Mouse (Mus musculus): ENCODE measurements around the gene Mrpl23. TPM values are rescaled to one million over a fixed set of nuclear protein-coding genes. Genes with fewer than 3 reads are reported as not detected.

Gene Mrpl23
- polyA plus RNA-seq, 1 experiment from 2014 or later, result 23.5 TPM

GRCm38 (mm10) chr7:142568985-142569384, 36.5 kb downstream of the Mrpl23 start:
- WGBS, result 17% methylated on average over 8 of the region's 8 CpGs
- Histone ChIP-seq H3K27me3 (ENCODE audit: control insufficient read depth, insufficient read depth, low read length) (no peaks in the 10 kb centered on the region), H3K27ac (replicated peaks in 1 of 2; ENCODE audit: control insufficient read depth in 1 of 2, insufficient read depth in 1 of 2, low read depth in 2 of 2, low read length in 2 of 2) (peak overlapping the region; percentile 6 to 93; a peak in 3 of 4 replicates), H3K4me2 (ENCODE audit: low read length) (0 out of 2 replicates have a peak overlapping the region, but pooled peaks have one; percentile 9), H3K4me3 (ENCODE audit: control insufficient read depth in 1 of 2, insufficient read depth in 1 of 2, low read depth in 1 of 2, low read length in 2 of 2) (no peak overlapping the region), H3K4me1 (ENCODE audit: control insufficient read depth in 2 of 2, insufficient read depth in 2 of 2, low read length in 2 of 2) (peaks cover 58 to 69% of the 10 kb centered on the region in 2 experiments), H3K9me3 (ENCODE audit: control insufficient read depth, low read length) (no peaks in the 10 kb centered on the region), H3K36me3 (ENCODE audit: control insufficient read depth, insufficient read depth, low read length) (no peaks in the 10 kb centered on the region), H3K9ac (ENCODE audit: low read length) (no peak overlapping the region)
- ATAC-seq (ENCODE audit: insufficient number of reproducible peaks, insufficient read depth, low FRiP score, low read depth), result peak; percentile 52

GRCm38 (mm10) chr7:142570565-142570964, 38.1 kb downstream of the Mrpl23 start:
- 71% methylated on average over 9 of the region's 9 CpGs for whole genome bisulfite sequencing
- Histone ChIP-seq H3K4me2 (ENCODE audit: low read length) (no peak overlapping the region), H3K36me3 (ENCODE audit: control insufficient read depth, insufficient read depth, low read length) (peaks cover 1% of the 10 kb centered on the region; the same call in 1 of the 2 replicates), H3K4me1 (ENCODE audit: control insufficient read depth in 2 of 2, insufficient read depth in 2 of 2, low read length in 2 of 2) (peaks cover 69 to 84% of the 10 kb centered on the region in 2 experiments), H3K4me3 (ENCODE audit: control insufficient read depth in 1 of 2, insufficient read depth in 1 of 2, low read depth in 1 of 2, low read length in 2 of 2) (no peak overlapping the region), H3K27ac (replicated peaks in 1 of 2; ENCODE audit: control insufficient read depth in 1 of 2, insufficient read depth in 1 of 2, low read depth in 2 of 2, low read length in 2 of 2) (peak overlapping the region; percentile 34 to 93), H3K27me3 (ENCODE audit: control insufficient read depth, insufficient read depth, low read length) (no peaks in the 10 kb centered on the region), H3K9ac (ENCODE audit: low read length) (no peak overlapping the region), H3K9me3 (ENCODE audit: control insufficient read depth, low read length) (no peaks in the 10 kb centered on the region)
- no peak for ATAC-seq (ENCODE audit: insufficient number of reproducible peaks, insufficient read depth, low FRiP score, low read depth)

GRCm38 (mm10) chr7:142571458-142572220, 39.2 kb downstream of the Mrpl23 start:
- peaks cover 67 to 86% of the 10 kb centered on the region in 2 experiments for H3K4me1 ChIP-seq (ENCODE audit: control insufficient read depth in 2 of 2, insufficient read depth in 2 of 2, low read length in 2 of 2)

GRCm38 (mm10) chr7:142572343-142572742, 39.9 kb downstream of the Mrpl23 start:
- 22% methylated on average over 7 of the region's 7 CpGs for WGBS

More at GRCm38 (mm10) chr7:142571458-142572220, 39.2 kb downstream of the Mrpl23 start:
- WGBS, result 36% methylated on average over 16 of the region's 16 CpGs
- Histone ChIP-seq H3K36me3 (ENCODE audit: control insufficient read depth, insufficient read depth, low read length) (peaks cover 7% of the 10 kb centered on the region; the same call in 1 of the 2 replicates), H3K9ac (ENCODE audit: low read length) (peak overlapping the region; percentile 40; the same call in 1 of the 2 replicates), H3K27ac (replicated peaks in 1 of 2; ENCODE audit: control insufficient read depth in 1 of 2, insufficient read depth in 1 of 2, low read depth in 2 of 2, low read length in 2 of 2) (peak overlapping the region; percentile 88 to 93), H3K4me2 (ENCODE audit: low read length) (peak overlapping the region; percentile 16), H3K27me3 (ENCODE audit: control insufficient read depth, insufficient read depth, low read length) (no peaks in the 10 kb centered on the region), H3K4me3 (ENCODE audit: control insufficient read depth in 1 of 2, insufficient read depth in 1 of 2, low read depth in 1 of 2, low read length in 2 of 2) (no peak overlapping the region), H3K9me3 (ENCODE audit: control insufficient read depth, low read length) (no peaks in the 10 kb centered on the region)
- ATAC-seq (ENCODE audit: insufficient number of reproducible peaks, insufficient read depth, low FRiP score, low read depth), result no peak

GRCm38 (mm10) chr7:142572992-142573391, 40.5 kb downstream of the Mrpl23 start:
- peaks cover 64 to 80% of the 10 kb centered on the region in 2 experiments for H3K4me1 ChIP-seq (ENCODE audit: control insufficient read depth in 2 of 2, insufficient read depth in 2 of 2, low read length in 2 of 2)
- H3K27ac ChIP-seq (replicated peaks in 1 of 2; ENCODE audit: control insufficient read depth in 1 of 2, insufficient read depth in 1 of 2, low read depth in 2 of 2, low read length in 2 of 2), result peak overlapping the region; percentile 88 to 93
- no peak overlapping the region for H3K4me2 ChIP-seq (ENCODE audit: low read length)
- H3K27me3 ChIP-seq (ENCODE audit: control insufficient read depth, insufficient read depth, low read length), result no peaks in the 10 kb centered on the region
- peaks cover 9% of the 10 kb centered on the region; the same call in 1 of the 2 replicates for H3K36me3 ChIP-seq (ENCODE audit: control insufficient read depth, insufficient read depth, low read length)
- no peaks in the 10 kb centered on the region for H3K9me3 ChIP-seq (ENCODE audit: control insufficient read depth, low read length)
- H3K9ac ChIP-seq (ENCODE audit: low read length), result peak overlapping the region; percentile 40
- H3K4me3 ChIP-seq (ENCODE audit: control insufficient read depth in 1 of 2, insufficient read depth in 1 of 2, low read depth in 1 of 2, low read length in 2 of 2), result no peak overlapping the region
- WGBS, result 31% methylated on average over 6 of the region's 6 CpGs
- ATAC-seq (ENCODE audit: insufficient number of reproducible peaks, insufficient read depth, low FRiP score, low read depth), result no peak

More at GRCm38 (mm10) chr7:142572343-142572742, 39.9 kb downstream of the Mrpl23 start:
- H3K36me3 ChIP-seq (ENCODE audit: control insufficient read depth, insufficient read depth, low read length), result peaks cover 9% of the 10 kb centered on the region; the same call in 1 of the 2 replicates
- peak overlapping the region; percentile 16 for H3K4me2 ChIP-seq (ENCODE audit: low read length)
- no peak overlapping the region for H3K4me3 ChIP-seq (ENCODE audit: control insufficient read depth in 1 of 2, insufficient read depth in 1 of 2, low read depth in 1 of 2, low read length in 2 of 2)
- H3K27ac ChIP-seq (replicated peaks in 1 of 2; ENCODE audit: control insufficient read depth in 1 of 2, insufficient read depth in 1 of 2, low read depth in 2 of 2, low read length in 2 of 2), result peak overlapping the region; percentile 88 to 93
- H3K27me3 ChIP-seq (ENCODE audit: control insufficient read depth, insufficient read depth, low read length), result no peaks in the 10 kb centered on the region
- H3K9me3 ChIP-seq (ENCODE audit: control insufficient read depth, low read length), result no peaks in the 10 kb centered on the region
- peak overlapping the region; percentile 40 for H3K9ac ChIP-seq (ENCODE audit: low read length)
- no peak for ATAC-seq (ENCODE audit: insufficient number of reproducible peaks, insufficient read depth, low FRiP score, low read depth)
- H3K4me1 ChIP-seq (ENCODE audit: control insufficient read depth in 2 of 2, insufficient read depth in 2 of 2, low read length in 2 of 2), result peaks cover 67 to 81% of the 10 kb centered on the region in 2 experiments

- Histone ChIP-seq H3K4me3 (ENCODE audit: control insufficient read depth in 1 of 2, insufficient read depth in 1 of 2, low read depth in 1 of 2, low read length in 2 of 2) (no peak overlapping the region), H3K4me1 (ENCODE audit: control insufficient read depth in 2 of 2, insufficient read depth in 2 of 2, low read length in 2 of 2) (peaks cover 67 to 77% of the 10 kb centered on the region in 2 experiments), H3K36me3 (ENCODE audit: control insufficient read depth, insufficient read depth, low read length) (peaks cover 9% of the 10 kb centered on the region; the same call in 1 of the 2 replicates), H3K27me3 (ENCODE audit: control insufficient read depth, insufficient read depth, low read length) (no peaks in the 10 kb centered on the region), H3K9me3 (ENCODE audit: control insufficient read depth, low read length) (no peaks in the 10 kb centered on the region), H3K4me2 (ENCODE audit: low read length) (no peak overlapping the region), H3K27ac (replicated peaks in 1 of 2; ENCODE audit: control insufficient read depth in 1 of 2, insufficient read depth in 1 of 2, low read depth in 2 of 2, low read length in 2 of 2) (peak overlapping the region; percentile 91 to 93), H3K9ac (ENCODE audit: low read length) (peak overlapping the region; percentile 81)
- ATAC-seq (ENCODE audit: insufficient number of reproducible peaks, insufficient read depth, low FRiP score, low read depth), result peak; percentile 2
- WGBS, result 9% methylated on average over 3 of the region's 3 CpGs
Observed at GRCm38 (mm10) chr7:142574155-142574660, 41.7 kb downstream of the Mrpl23 start.

- WGBS, result 35% methylated on average over 9 of the region's 9 CpGs
- H3K36me3 ChIP-seq (ENCODE audit: control insufficient read depth, insufficient read depth, low read length), result peaks cover 9% of the 10 kb centered on the region; the same call in 1 of the 2 replicates
- H3K27ac ChIP-seq (replicated peaks in 1 of 2; ENCODE audit: control insufficient read depth in 1 of 2, insufficient read depth in 1 of 2, low read depth in 2 of 2, low read length in 2 of 2), result peak overlapping the region; percentile 91 to 93
- H3K9ac ChIP-seq (ENCODE audit: low read length), result peak overlapping the region; percentile 81
- H3K27me3 ChIP-seq (ENCODE audit: control insufficient read depth, insufficient read depth, low read length), result no peaks in the 10 kb centered on the region
- 0 out of 4 replicates have a peak overlapping the region, but pooled peaks of 1 of the 2 experiments have one; percentile 54 for H3K4me3 ChIP-seq (ENCODE audit: control insufficient read depth in 1 of 2, insufficient read depth in 1 of 2, low read depth in 1 of 2, low read length in 2 of 2)
- no peaks in the 10 kb centered on the region for H3K9me3 ChIP-seq (ENCODE audit: control insufficient read depth, low read length)
- peak overlapping the region; percentile 58 for H3K4me2 ChIP-seq (ENCODE audit: low read length)
- peaks cover 60 to 70% of the 10 kb centered on the region in 2 experiments for H3K4me1 ChIP-seq (ENCODE audit: control insufficient read depth in 2 of 2, insufficient read depth in 2 of 2, low read length in 2 of 2)
- ATAC-seq (ENCODE audit: insufficient number of reproducible peaks, insufficient read depth, low FRiP score, low read depth), result peak; percentile 17
Observed at GRCm38 (mm10) chr7:142574826-142575351, 42.4 kb downstream of the Mrpl23 start.

Data from heart, embryonic 14.5 days (tissue).